Mouse (Mus musculus): ENCODE measurements around the gene Gjc3. TPM values are rescaled to one million over a fixed set of nuclear protein-coding genes. Genes with fewer than 3 reads are reported as not detected.
"Not testable (repeated sequence)": the region's sequence is repeated elsewhere in the genome, so short reads cannot be mapped to it uniquely, and the experiment has no call there.

Gene Gjc3
- polyA plus RNA-seq, 1 experiment from 2014 or later = 0.17 TPM

DNA sequence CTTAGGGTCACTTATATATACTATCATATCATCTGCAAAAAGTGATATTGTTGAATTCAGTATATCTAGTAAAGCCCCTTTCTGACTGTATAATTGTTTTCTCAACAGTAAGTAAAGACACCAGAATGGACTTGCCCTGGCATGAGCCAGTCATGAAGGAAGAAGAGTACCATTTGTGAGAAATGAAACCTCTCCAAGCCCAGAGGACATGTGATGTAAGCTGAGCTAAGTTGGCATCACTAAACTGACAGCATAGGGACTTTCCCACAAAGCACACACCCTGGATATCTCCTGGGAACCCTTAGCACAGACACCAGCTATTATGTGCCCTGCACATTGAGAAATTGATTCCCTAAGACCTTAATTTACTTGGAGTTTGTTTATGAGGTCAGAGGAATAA is 15.6 kb downstream of the Gjc3 start:
- H3K27ac ChIP-seq = no peak overlapping the region
- no peaks in the 10 kb centered on the region for H3K27me3 ChIP-seq
- no peaks in the 10 kb centered on the region for H3K36me3 ChIP-seq
- no peak overlapping the region for H3K9ac ChIP-seq
- no peaks in the 10 kb centered on the region for H3K9me3 ChIP-seq (replicated peaks)
- no peaks in the 10 kb centered on the region for H3K4me1 ChIP-seq
- H3K4me2 ChIP-seq (replicated peaks) = no peak overlapping the region
- no peak overlapping the region for H3K4me3 ChIP-seq
- ATAC-seq (ENCODE audit: low FRiP score) = no peak

DNA sequence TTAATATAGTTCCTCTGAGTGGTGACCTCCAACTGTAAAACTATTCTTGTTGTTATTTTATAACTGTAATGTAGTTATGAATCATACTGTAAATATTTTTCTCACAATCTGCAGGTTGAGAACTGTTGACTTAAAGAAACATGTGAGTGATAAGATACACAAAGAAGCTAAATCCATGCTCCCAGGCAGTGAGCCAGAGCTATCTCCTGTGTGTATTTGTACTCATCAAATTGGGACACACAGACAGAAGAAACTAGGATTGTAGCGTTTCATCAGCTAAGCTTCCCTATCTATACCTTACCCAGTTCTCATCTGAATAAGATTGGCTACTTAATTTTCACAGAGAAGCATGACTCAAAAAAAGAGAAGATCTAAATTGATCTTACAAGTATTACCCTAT is 19.8 kb downstream of the Gjc3 start:
- no peak overlapping the region for H3K9ac ChIP-seq
- H3K36me3 ChIP-seq = no peaks in the 10 kb centered on the region
- 84% methylated on average over 1 of the region's 1 CpGs for WGBS
- no peak overlapping the region for H3K27ac ChIP-seq
- no peak overlapping the region for H3K4me2 ChIP-seq (replicated peaks)
- H3K9me3 ChIP-seq (replicated peaks) = no peaks in the 10 kb centered on the region
- ATAC-seq (ENCODE audit: low FRiP score) = no peak
- no peaks in the 10 kb centered on the region for H3K4me1 ChIP-seq
- H3K27me3 ChIP-seq = no peaks in the 10 kb centered on the region
- H3K4me3 ChIP-seq = no peak overlapping the region

DNA sequence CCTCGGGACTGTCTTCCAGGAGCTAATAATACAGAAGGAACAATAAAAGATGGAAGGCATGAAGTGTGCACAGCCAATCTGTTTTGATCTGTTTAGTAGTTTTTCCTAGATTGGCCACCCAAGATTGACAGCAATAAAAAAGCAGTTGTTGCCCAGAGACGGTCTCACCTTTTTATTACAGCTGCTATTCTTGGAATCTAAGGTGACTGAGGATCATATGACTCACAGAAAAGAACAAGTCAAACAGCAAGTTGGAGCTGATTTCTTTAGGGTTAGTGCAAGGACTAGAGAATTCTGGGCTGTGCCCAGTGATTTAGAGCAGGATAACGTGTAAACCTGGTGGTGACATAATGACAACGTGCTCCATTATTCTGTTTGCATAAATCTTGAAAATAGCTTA is 21.9 kb downstream of the Gjc3 start:
- 87% methylated on average over 4 of the region's 4 CpGs for WGBS
- Histone ChIP-seq H3K27ac (no peak overlapping the region), H3K4me2 (replicated peaks) (no peak overlapping the region), H3K36me3 (no peaks in the 10 kb centered on the region), H3K4me3 (no peak overlapping the region), H3K27me3 (no peaks in the 10 kb centered on the region), H3K4me1 (no peaks in the 10 kb centered on the region), H3K9me3 (replicated peaks) (0 out of 2 replicates have a peak, but pooled peaks cover 7% of the 10 kb centered on the region), H3K9ac (no peak overlapping the region)
- no peak for ATAC-seq (ENCODE audit: low FRiP score)

DNA sequence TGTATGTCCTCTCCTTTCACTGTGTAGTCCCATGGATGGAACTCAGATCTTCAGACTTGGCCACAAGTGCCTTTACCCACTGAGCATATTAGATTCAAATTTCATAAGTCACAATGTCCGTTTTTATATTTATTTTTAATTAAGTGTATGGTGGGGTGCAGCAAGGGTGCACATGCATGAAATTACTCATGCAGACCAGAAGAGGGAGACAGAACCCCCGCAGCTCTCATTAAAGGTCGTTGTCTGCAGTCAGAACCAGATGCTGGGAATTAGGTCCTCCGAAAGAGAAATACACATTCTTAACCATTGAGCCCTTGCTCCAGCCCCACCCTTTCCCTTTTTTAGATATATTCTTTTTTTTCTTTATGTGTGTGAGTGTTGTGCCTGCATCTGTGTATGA is 25.7 kb downstream of the Gjc3 start:
- no peak overlapping the region for H3K9ac ChIP-seq
- H3K27me3 ChIP-seq = no peaks in the 10 kb centered on the region
- H3K36me3 ChIP-seq = no peaks in the 10 kb centered on the region
- H3K4me3 ChIP-seq = no peak overlapping the region
- 0 out of 2 replicates have a peak, but pooled peaks cover 7% of the 10 kb centered on the region for H3K9me3 ChIP-seq (replicated peaks)
- H3K4me2 ChIP-seq (replicated peaks) = no peak overlapping the region
- no peak overlapping the region for H3K27ac ChIP-seq
- no peak for ATAC-seq (ENCODE audit: low FRiP score)
- no peaks in the 10 kb centered on the region for H3K4me1 ChIP-seq
- WGBS = 70% methylated on average over 4 of the region's 4 CpGs

DNA sequence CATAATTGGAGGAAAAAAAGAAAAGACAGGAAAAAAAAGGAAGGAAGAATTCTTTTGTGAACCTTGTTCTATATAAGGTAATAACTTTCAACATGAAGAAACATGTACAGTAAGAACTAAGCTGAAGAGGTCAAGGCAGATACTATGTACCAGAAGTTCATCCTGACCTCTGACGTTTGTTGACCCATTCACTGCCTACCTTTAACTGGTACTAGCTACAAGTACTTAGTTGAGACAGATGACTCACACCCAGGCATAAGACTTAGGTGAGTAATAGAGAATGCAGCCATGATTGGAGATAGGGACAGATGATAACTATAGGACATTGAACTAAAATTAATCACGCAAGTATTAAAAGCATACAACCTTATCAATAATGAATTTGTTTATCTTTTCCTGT is 26.4 kb downstream of the Gjc3 start:
- Histone ChIP-seq H3K4me3 (no peak overlapping the region), H3K4me2 (replicated peaks) (no peak overlapping the region), H3K27me3 (no peaks in the 10 kb centered on the region), H3K36me3 (no peaks in the 10 kb centered on the region), H3K9me3 (replicated peaks) (0 out of 2 replicates have a peak, but pooled peaks cover 7% of the 10 kb centered on the region), H3K27ac (no peak overlapping the region), H3K9ac (no peak overlapping the region), H3K4me1 (no peaks in the 10 kb centered on the region)
- WGBS = 86% methylated on average over 2 of the region's 2 CpGs
- no peak for ATAC-seq (ENCODE audit: low FRiP score)

DNA sequence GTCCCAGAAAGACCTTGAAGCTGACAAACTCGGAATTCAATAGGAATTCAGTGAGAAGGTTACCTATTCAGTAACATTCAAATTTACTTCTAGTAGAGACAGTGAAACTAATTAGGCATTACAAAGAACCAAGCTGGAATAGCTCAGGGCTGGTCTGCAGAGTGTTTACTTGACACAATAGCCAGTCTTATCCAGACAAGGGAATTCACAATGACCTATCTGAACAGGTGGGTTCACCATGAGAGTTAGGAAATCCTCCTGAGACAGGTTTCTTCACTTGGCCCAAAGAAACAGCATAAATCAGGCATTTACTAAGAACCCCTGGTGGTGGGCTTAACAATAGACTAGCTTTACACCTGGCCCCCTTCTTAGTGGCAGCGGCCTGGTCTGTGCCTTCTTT is 29.0 kb downstream of the Gjc3 start:
- H3K27me3 ChIP-seq; H3K27ac ChIP-seq; H3K9ac ChIP-seq; H3K4me2 ChIP-seq (replicated peaks); H3K36me3 ChIP-seq; H3K4me1 ChIP-seq; H3K9me3 ChIP-seq (replicated peaks); ATAC-seq (ENCODE audit: low FRiP score); H3K4me3 ChIP-seq: not testable (repeated sequence)
- WGBS = 77% methylated on average over 2 of the region's 2 CpGs

DNA sequence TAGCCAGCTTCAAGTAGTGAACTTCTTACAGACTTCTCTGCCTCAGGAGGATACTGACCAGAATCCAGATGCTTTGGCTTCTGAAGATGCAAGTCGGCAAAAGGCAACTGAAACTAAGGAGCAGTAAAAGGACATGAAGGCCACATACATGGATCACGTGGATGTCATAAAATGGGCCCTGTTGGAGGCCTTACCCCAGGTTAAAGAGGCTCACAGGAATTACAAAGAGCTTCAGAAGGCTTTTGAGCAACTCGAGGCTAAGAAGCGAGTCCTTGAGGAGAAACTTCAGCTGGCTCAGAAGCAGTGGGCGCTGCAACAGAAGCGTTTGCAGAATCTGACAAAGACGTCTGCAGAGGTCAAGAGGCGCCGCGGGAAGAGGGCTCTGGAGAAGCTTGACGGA is 34.5 kb downstream of the Gjc3 start:
- no peak overlapping the region for H3K27ac ChIP-seq
- ATAC-seq (ENCODE audit: low FRiP score) = no peak
- no peaks in the 10 kb centered on the region for H3K4me1 ChIP-seq
- WGBS = 83% methylated on average over 11 of the region's 11 CpGs
- no peaks in the 10 kb centered on the region for H3K36me3 ChIP-seq
- H3K4me3 ChIP-seq = no peak overlapping the region
- H3K27me3 ChIP-seq = no peaks in the 10 kb centered on the region
- H3K4me2 ChIP-seq (replicated peaks) = no peak overlapping the region
- H3K9me3 ChIP-seq (replicated peaks) = no peaks in the 10 kb centered on the region
- H3K9ac ChIP-seq = no peak overlapping the region

DNA sequence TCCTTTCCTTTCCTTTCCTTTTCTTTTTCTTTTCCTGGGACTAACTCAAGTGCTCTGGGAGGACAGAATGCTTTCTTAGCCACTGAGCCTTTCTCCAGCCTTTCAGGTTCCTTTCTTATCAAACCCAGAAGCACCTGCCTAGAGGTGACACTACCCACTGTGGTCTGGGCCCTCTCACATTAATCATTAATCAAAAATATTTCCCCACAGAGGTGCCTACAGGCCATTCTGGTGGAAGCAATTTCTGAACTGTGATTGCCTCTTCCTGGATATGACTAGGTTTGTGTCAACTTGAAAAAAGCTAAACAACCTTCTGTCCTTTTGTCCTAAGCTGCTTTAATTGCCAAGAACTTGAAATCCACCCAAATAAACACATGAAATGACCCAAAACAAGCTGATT is 40.7 kb downstream of the Gjc3 start:
- no peaks in the 10 kb centered on the region for H3K9me3 ChIP-seq (replicated peaks)
- H3K4me3 ChIP-seq = no peak overlapping the region
- no peaks in the 10 kb centered on the region for H3K27me3 ChIP-seq
- no peak for ATAC-seq (ENCODE audit: low FRiP score)
- no peaks in the 10 kb centered on the region for H3K36me3 ChIP-seq
- no peak overlapping the region for H3K9ac ChIP-seq
- H3K27ac ChIP-seq = no peak overlapping the region
- H3K4me1 ChIP-seq = no peaks in the 10 kb centered on the region
- H3K4me2 ChIP-seq (replicated peaks) = no peak overlapping the region

DNA sequence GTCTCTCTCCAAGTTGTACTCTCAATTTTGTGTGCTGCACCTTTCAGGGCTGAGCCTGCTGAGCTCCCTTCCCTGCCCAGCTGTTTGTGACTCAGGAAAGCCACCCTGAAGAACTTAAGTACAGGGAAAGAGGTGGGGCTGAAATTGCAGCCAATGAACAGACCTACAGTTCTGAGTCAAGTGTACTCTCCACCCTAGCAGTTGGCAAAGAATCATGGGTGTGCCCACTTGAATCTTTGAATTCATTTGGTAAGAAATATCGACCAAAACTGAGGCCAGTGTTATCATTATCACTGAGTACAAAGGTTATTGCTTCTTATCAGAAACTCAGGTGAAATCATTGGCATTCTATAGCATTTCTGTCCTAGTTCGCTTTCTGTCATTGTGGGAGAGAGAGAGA is 41.4 kb downstream of the Gjc3 start, which contains the start of gene Cyp3a13:
Gene Cyp3a13, minus strand, starts transcription at position 88 of the 400 bp plus-strand sequence.
- Histone ChIP-seq H3K4me1 (no peaks in the 10 kb centered on the region), H3K4me2 (replicated peaks) (no peak within 1 kb of the TSS), H3K9ac (no peak within 1 kb of the TSS), H3K27me3 (no peaks in the 10 kb centered on the region), H3K27ac (no peak within 1 kb of the TSS), H3K4me3 (no peak within 1 kb of the TSS), H3K9me3 (replicated peaks) (no peaks in the 10 kb centered on the region), H3K36me3 (no peaks in the 10 kb centered on the region)
- ATAC-seq (ENCODE audit: low FRiP score) = no peak
- WGBS = 59% methylated on average over 2 of the region's 2 CpGs

DNA sequence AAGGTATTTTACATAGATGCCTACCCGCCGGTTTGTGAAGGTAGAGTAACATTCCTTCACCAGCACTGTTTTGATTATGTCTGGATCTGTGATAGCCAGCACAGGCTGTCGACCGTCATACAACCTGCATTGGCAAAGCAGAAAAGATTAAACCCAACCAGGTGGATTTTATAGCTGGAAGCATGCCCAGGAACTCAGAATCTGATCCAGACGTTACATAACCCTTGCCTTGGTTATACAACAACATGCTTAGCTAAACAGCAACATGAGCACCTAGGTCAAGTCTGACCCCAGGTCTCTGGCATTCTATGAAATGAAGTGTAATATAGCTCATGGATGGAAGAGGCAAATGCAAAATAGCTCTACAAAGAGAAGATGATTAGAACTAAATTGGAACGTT is 47.3 kb downstream of the Gjc3 start:
- Histone ChIP-seq H3K27me3 (no peaks in the 10 kb centered on the region), H3K4me2 (replicated peaks) (no peak overlapping the region), H3K9me3 (replicated peaks) (no peaks in the 10 kb centered on the region), H3K9ac (no peak overlapping the region), H3K36me3 (no peaks in the 10 kb centered on the region), H3K4me1 (no peaks in the 10 kb centered on the region), H3K27ac (no peak overlapping the region), H3K4me3 (no peak overlapping the region)
- WGBS = 82% methylated on average over 6 of the region's 6 CpGs
- ATAC-seq (ENCODE audit: low FRiP score) = no peak

DNA sequence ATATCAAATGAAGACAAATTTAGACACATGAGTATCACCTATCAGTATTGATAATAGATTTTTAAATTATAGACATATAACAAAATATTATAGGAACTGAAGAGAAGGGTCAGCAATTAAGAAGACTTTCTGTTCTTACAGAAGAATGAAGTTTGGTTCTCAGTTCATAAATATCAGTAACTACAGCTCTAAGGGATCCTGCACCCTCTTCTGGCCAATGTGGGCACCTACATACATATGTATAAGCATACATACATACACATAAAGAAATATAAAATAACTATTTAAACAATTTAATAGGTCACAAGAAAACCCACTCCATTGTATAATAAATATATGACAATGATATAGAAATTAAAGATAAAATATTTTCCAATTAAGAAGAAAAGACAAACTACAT is 48.4 kb downstream of the Gjc3 start:
- no peak overlapping the region for H3K4me3 ChIP-seq
- H3K4me1 ChIP-seq = no peaks in the 10 kb centered on the region
- H3K9ac ChIP-seq = no peak overlapping the region
- H3K9me3 ChIP-seq (replicated peaks) = no peaks in the 10 kb centered on the region
- no peaks in the 10 kb centered on the region for H3K27me3 ChIP-seq
- no peaks in the 10 kb centered on the region for H3K36me3 ChIP-seq
- H3K4me2 ChIP-seq (replicated peaks) = no peak overlapping the region
- ATAC-seq (ENCODE audit: low FRiP score) = no peak
- H3K27ac ChIP-seq = no peak overlapping the region

DNA sequence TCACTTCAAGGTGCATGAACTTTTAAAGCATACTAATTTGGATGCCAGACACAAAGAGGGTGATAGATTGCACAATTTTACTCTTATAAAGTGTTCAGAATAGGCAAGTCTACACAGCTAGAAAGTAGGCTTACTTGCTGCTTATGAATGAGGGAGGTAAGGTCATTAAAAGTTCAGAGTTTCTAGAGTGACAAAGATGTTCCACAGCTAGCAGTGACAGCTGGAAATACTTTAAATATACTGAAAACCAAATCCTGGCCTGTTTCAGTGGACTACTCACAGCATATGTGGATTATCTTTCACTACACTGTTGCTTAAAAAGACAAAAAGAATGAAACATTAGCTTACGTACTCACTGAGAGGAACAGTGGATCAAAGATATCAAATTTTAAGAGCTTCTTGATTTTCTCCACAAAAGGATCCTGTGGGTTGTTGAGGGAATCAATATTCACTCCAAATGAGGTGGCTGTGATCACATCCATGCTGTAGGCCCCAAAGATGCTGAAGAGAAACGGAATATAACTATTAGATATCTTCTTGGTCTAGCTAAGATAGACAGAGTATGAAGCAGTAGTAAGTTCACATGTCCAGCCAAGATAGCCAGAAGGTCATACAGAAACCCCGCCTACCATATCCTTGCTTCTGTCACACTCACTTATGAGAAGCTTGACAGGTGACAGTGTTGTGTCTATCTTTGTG is 53.2 kb downstream of the Gjc3 start:
- H3K4me3 ChIP-seq = no peak overlapping the region
- ATAC-seq (ENCODE audit: low FRiP score) = no peak
- 83% methylated on average over 3 of the region's 3 CpGs for WGBS

More for the DNA sequence above, 53.2 kb downstream of the Gjc3 start:
- Histone ChIP-seq H3K27me3 (no peaks in the 10 kb centered on the region), H3K27ac (no peak overlapping the region), H3K9ac (no peak overlapping the region), H3K4me2 (replicated peaks) (no peak overlapping the region), H3K36me3 (no peaks in the 10 kb centered on the region), H3K9me3 (replicated peaks) (no peaks in the 10 kb centered on the region), H3K4me1 (no peaks in the 10 kb centered on the region)
